Mouse (Mus musculus): ENCODE results near the gene Sh3d19. TPM values are rescaled to one million over a fixed set of nuclear protein-coding genes. Genes with fewer than 3 reads are reported as not detected.

The Sh3d19 gene
- polyA plus RNA-seq, 1 experiment from 2014 or later: 7.9 TPM

- H3K4me1 ChIP-seq: no peaks in the 10 kb centered on the region
- peaks cover 5% of the 10 kb centered on the region; the same call in 1 of the 2 replicates for H3K9me3 ChIP-seq
- H3K4me3 ChIP-seq: no peak overlapping the region
- H3K36me3 ChIP-seq (replicated peaks): peaks cover 12% of the 10 kb centered on the region
- H3K27me3 ChIP-seq (ENCODE audit: poor library complexity, severe bottlenecking): no peaks in the 10 kb centered on the region
- H3K27ac ChIP-seq: no peak overlapping the region
- WGBS: 93% methylated on average over 9 of the region's 9 CpGs
- no peak for DNase-seq (ENCODE audit: extremely low spot score, low spot score)
Observed at GRCm38 (mm10) chr3:86047686-86048408, 76.9 kb downstream of the Sh3d19 start.

GRCm38 (mm10) chr3:86049041-86049440 lies 78.1 kb downstream of the Sh3d19 start:
- Histone ChIP-seq H3K4me3 (no peak overlapping the region), H3K27me3 (ENCODE audit: poor library complexity, severe bottlenecking) (no peaks in the 10 kb centered on the region), H3K9me3 (peaks cover 5% of the 10 kb centered on the region; the same call in 1 of the 2 replicates), H3K36me3 (replicated peaks) (peaks cover 8% of the 10 kb centered on the region), H3K27ac (no peak overlapping the region), H3K4me1 (no peaks in the 10 kb centered on the region)
- no peak for DNase-seq (ENCODE audit: extremely low spot score, low spot score)
- WGBS: 86% methylated on average over 2 of the region's 2 CpGs

GRCm38 (mm10) chr3:86056678-86057077 lies 85.8 kb downstream of the Sh3d19 start:
- no peaks in the 10 kb centered on the region for H3K9me3 ChIP-seq
- H3K36me3 ChIP-seq (replicated peaks): no peaks in the 10 kb centered on the region
- WGBS: 95% methylated on average over 4 of the region's 4 CpGs
- no peak overlapping the region for H3K27ac ChIP-seq
- no peak overlapping the region for H3K4me3 ChIP-seq
- H3K4me1 ChIP-seq: peaks cover 9% of the 10 kb centered on the region
- no peak for DNase-seq (ENCODE audit: extremely low spot score, low spot score)
- H3K27me3 ChIP-seq (ENCODE audit: poor library complexity, severe bottlenecking): no peaks in the 10 kb centered on the region

- Histone ChIP-seq H3K27me3 (ENCODE audit: poor library complexity, severe bottlenecking) (no peaks in the 10 kb centered on the region), H3K4me1 (peaks cover 9% of the 10 kb centered on the region), H3K9me3 (no peaks in the 10 kb centered on the region), H3K4me3 (no peak overlapping the region), H3K36me3 (replicated peaks) (no peaks in the 10 kb centered on the region), H3K27ac (no peak overlapping the region)
- DNase-seq (ENCODE audit: extremely low spot score, low spot score): no peak
- WGBS: 74% methylated on average over 6 of the region's 6 CpGs
Observed at GRCm38 (mm10) chr3:86057436-86058095, 86.7 kb downstream of the Sh3d19 start.

GRCm38 (mm10) chr3:86069646-86070250 lies 98.8 kb downstream of the Sh3d19 start:
- H3K4me3 ChIP-seq: no peak overlapping the region
- DNase-seq (ENCODE audit: extremely low spot score, low spot score): no peak
- no peaks in the 10 kb centered on the region for H3K9me3 ChIP-seq
- H3K27me3 ChIP-seq (ENCODE audit: poor library complexity, severe bottlenecking): no peaks in the 10 kb centered on the region
- no peak overlapping the region for H3K27ac ChIP-seq
- no peaks in the 10 kb centered on the region for H3K36me3 ChIP-seq (replicated peaks)
- WGBS: 91% methylated on average over 11 of the region's 11 CpGs
- H3K4me1 ChIP-seq: 0 out of 2 replicates have a peak, but pooled peaks cover 5% of the 10 kb centered on the region

GRCm38 (mm10) chr3:86070799-86071198 lies 99.9 kb downstream of the Sh3d19 start:
- Histone ChIP-seq H3K9me3 (no peaks in the 10 kb centered on the region), H3K4me1 (0 out of 2 replicates have a peak, but pooled peaks cover 5% of the 10 kb centered on the region), H3K4me3 (no peak overlapping the region), H3K36me3 (replicated peaks) (no peaks in the 10 kb centered on the region), H3K27me3 (ENCODE audit: poor library complexity, severe bottlenecking) (no peaks in the 10 kb centered on the region), H3K27ac (no peak overlapping the region)
- WGBS: 90% methylated on average over 7 of the region's 7 CpGs
- no peak for DNase-seq (ENCODE audit: extremely low spot score, low spot score)

GRCm38 (mm10) chr3:86072066-86072465 lies 101.2 kb downstream of the Sh3d19 start:
- Histone ChIP-seq H3K4me3 (no peak overlapping the region), H3K4me1 (0 out of 2 replicates have a peak, but pooled peaks cover 5% of the 10 kb centered on the region), H3K27ac (no peak overlapping the region), H3K9me3 (no peaks in the 10 kb centered on the region), H3K36me3 (replicated peaks) (no peaks in the 10 kb centered on the region), H3K27me3 (ENCODE audit: poor library complexity, severe bottlenecking) (no peaks in the 10 kb centered on the region)
- no peak for DNase-seq (ENCODE audit: extremely low spot score, low spot score)
- WGBS: 94% methylated on average over 3 of the region's 3 CpGs

GRCm38 (mm10) chr3:86072889-86073288 lies 102.0 kb downstream of the Sh3d19 start:
- H3K4me1 ChIP-seq: 0 out of 2 replicates have a peak, but pooled peaks cover 5% of the 10 kb centered on the region
- H3K9me3 ChIP-seq: no peaks in the 10 kb centered on the region
- no peaks in the 10 kb centered on the region for H3K36me3 ChIP-seq (replicated peaks)
- 72% methylated on average over 5 of the region's 5 CpGs for WGBS
- H3K27me3 ChIP-seq (ENCODE audit: poor library complexity, severe bottlenecking): no peaks in the 10 kb centered on the region
- no peak overlapping the region for H3K4me3 ChIP-seq
- no peak overlapping the region for H3K27ac ChIP-seq
- no peak for DNase-seq (ENCODE audit: extremely low spot score, low spot score)

- DNase-seq (ENCODE audit: extremely low spot score, low spot score): no peak
- no peaks in the 10 kb centered on the region for H3K27me3 ChIP-seq (ENCODE audit: poor library complexity, severe bottlenecking)
- no peaks in the 10 kb centered on the region for H3K36me3 ChIP-seq (replicated peaks)
- H3K9me3 ChIP-seq: no peaks in the 10 kb centered on the region
- no peak overlapping the region for H3K4me3 ChIP-seq
- no peak overlapping the region for H3K27ac ChIP-seq
- 0 out of 2 replicates have a peak, but pooled peaks cover 5% of the 10 kb centered on the region for H3K4me1 ChIP-seq
- 92% methylated on average over 5 of the region's 5 CpGs for WGBS
Observed at GRCm38 (mm10) chr3:86075593-86075992, 104.7 kb downstream of the Sh3d19 start.

- Histone ChIP-seq H3K36me3 (replicated peaks) (no peaks in the 10 kb centered on the region), H3K4me1 (no peaks in the 10 kb centered on the region), H3K9me3 (no peaks in the 10 kb centered on the region), H3K27me3 (ENCODE audit: poor library complexity, severe bottlenecking) (no peaks in the 10 kb centered on the region), H3K27ac (no peak overlapping the region), H3K4me3 (no peak overlapping the region)
- 87% methylated on average over 14 of the region's 14 CpGs for WGBS
- DNase-seq (ENCODE audit: extremely low spot score, low spot score): no peak
Observed at GRCm38 (mm10) chr3:86076511-86077283, 105.8 kb downstream of the Sh3d19 start.

- H3K9me3 ChIP-seq: no peaks in the 10 kb centered on the region
- no peak overlapping the region for H3K4me3 ChIP-seq
- WGBS: 91% methylated on average over 8 of the region's 8 CpGs
- H3K36me3 ChIP-seq (replicated peaks): peaks cover 11% of the 10 kb centered on the region
- no peak overlapping the region for H3K27ac ChIP-seq
- no peak for DNase-seq (ENCODE audit: extremely low spot score, low spot score)
- H3K4me1 ChIP-seq: no peaks in the 10 kb centered on the region
- H3K27me3 ChIP-seq (ENCODE audit: poor library complexity, severe bottlenecking): no peaks in the 10 kb centered on the region
Observed at GRCm38 (mm10) chr3:86083051-86083450, 112.1 kb downstream of the Sh3d19 start.

GRCm38 (mm10) chr3:86085001-86085400 lies 114.1 kb downstream of the Sh3d19 start:
- DNase-seq (ENCODE audit: extremely low spot score, low spot score): no peak
- WGBS: 94% methylated on average over 19 of the region's 19 CpGs
- Histone ChIP-seq H3K36me3 (replicated peaks) (peaks cover 11% of the 10 kb centered on the region), H3K9me3 (no peaks in the 10 kb centered on the region), H3K4me1 (no peaks in the 10 kb centered on the region), H3K4me3 (no peak overlapping the region), H3K27ac (no peak overlapping the region), H3K27me3 (ENCODE audit: poor library complexity, severe bottlenecking) (no peaks in the 10 kb centered on the region)
